Mouse (Mus musculus) gastrocnemius, postnatal 4 days (tissue): Measurements from ENCODE around the gene Cym. TPM values are rescaled to one million over a fixed set of nuclear protein-coding genes. Genes with fewer than 3 reads are reported as not detected.
A peak's percentile ranks its signal among the peaks of the same experiment; 100 is the strongest.

Experiments used
- DNase-seq, 2 experiments: peaks; one replicate each; pipeline ENCODE4 v3.0.0; 2021 to 2022; ENCODE audit warnings: low spot score in 2 of 2, mixed read lengths in 2 of 2
- long read RNA-seq, 2 experiments: library from polyadenylated mRNA; stranded (forward); transcript quantifications; one replicate each; pipeline ENCODE4 v2.0.0; 2021
- total RNA-seq, 2 experiments: library from RNA; stranded (reverse); gene quantifications; 2 replicates each; pipeline ENCODE4 v1.2.3; 2021

Gene Cym
- total RNA-seq = not detected
- long read RNA-seq, experiment 1 = 0 reads
- long read RNA-seq, experiment 2 = 0 reads

DNA sequence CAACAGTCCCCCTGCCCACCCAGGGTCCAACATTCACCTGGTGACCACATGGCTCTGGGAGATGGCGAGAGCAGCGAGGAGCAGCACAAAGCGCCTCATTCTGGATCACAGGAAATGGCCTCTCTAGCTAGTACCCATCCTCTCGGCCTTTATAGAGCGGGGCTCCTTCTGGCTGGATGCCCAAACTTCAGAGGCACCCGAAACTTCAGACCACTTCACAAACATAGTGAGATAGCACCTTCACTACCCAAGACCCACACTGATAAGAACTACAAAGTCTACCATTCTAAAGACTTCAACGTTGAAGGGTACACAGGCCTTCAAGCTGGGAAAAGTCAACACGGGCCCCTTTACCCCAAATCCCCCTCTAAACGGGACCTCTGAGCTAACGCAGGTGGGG is at the start of gene Cym:
Gene Cym, minus strand, starts transcription at position 125 of the 400 bp plus-strand sequence.
- DNase-seq = no peak

DNA sequence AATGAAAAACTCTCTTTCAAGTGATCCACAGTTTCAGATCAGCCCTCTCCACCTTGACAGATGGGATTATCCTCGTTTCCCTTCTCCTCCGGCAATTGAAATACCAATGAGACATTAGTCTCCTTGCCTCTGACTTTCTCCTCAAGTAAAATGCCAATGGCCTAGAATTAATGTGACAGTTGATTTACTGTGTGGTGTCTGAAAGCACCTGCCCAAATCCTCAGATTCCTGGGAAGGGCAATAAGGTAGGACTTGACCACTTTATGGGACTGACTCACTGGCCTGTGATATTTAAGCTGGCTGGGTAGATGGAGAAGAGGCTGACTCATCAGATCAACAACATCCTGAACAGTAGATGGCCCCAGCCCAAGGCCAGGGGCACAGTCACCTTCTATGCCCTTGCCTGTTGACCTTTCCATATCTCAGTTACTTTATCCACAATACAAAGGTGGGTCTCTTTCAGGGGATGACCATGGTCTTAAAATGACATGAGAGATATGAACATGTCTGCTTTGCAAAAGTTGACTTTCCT is 45.3 kb upstream of the Cym start:
- no peak for DNase-seq

DNA sequence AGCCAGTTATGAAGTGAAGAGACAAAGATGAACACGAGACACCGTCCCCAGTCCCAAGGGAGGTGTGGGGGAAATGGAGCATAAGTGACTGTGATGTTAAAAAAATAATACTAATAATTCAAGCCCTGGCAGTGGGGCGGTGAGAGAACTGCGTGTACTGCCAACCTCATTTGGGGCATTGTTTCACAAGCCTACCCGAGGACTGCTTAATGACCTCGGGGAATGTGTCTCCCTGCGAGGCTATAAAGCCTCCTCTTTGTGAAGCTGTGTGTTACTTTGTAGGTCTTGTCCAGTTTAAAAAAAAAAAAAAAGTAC is 40.3 kb upstream of the Cym start:
- no peak for DNase-seq

DNA sequence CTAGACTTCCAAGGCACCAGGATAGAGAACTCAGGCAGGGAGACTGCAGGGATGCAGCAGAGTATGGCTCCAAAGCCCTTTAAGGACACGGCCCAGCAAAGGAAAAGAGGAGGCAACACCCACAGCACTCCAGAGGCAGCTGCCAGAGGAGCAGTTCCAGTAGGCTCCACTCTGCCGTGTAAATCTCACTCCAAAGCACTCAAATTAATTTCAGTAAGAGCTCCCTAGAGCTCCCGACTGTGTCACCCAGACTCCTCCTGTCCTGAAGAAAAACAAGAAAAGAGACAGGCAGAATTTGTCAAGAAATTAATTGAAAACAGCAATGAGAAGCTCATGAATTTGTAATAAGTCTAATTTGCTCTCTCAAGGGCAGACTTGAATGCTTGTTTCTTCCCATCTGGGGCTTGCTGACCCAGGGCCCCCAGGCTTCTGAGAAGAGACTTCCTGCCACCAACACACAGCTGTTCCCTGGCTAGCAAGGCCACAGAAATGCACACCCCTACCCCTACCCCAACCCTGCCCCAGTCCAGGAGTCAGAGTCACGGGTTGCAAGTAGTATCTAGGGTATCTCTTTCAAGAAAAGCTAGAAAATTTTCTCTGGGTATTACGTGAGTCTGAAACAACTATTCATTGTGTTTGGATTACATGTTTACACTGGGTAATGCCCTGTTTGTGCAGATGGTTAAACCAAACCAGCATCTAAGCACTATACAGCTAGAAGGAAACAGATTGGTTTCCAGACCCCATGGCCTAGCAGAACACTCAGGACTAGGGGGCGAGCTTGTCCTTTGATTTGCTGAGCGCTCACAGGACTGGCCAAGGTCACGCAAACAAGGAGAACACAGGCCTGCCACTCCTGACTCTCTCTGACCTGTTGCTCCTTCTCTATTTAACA is 39.7 kb upstream of the Cym start:
- peak in 1 of 2 experiments; percentile 23 for DNase-seq

DNA sequence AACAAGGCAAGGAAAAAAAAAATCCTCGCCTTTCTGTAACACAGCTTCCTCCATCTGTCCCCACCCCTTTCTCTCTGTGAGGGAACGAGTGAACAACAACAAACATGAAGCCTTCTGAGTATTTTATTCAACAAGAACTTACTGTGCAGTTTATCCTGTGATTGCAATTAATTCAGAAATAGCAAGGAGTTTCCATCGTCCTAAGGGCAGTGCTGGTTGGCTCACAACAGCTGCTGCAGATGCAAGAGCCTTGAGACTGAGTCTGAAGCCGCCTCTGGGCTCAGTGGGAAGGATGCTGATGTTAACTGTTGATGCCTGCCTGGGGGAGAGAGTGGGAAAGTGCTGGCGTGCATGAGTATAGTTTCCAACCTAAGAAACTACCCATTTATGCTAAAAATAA is 36.4 kb upstream of the Cym start:
- no peak for DNase-seq

DNA sequence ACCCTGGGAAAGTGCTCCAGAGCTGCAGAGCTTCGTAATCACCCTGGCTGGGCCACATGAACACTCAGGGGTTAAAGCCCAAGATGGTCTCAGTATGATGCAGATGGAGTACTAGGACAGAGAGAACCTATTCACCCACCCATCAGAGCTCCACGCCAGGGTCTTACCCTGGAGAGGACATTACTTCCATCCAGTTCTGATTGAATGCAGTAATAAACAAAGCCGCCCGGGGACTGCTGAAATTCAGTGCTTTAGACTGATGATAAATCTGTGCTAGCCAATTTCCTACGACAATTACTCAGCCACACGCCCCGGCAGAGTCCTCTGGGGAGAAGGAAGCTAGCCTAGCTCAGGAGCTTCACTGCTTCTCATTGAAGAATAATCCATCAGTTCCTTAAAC is 35.2 kb upstream of the Cym start:
- DNase-seq = no peak

DNA sequence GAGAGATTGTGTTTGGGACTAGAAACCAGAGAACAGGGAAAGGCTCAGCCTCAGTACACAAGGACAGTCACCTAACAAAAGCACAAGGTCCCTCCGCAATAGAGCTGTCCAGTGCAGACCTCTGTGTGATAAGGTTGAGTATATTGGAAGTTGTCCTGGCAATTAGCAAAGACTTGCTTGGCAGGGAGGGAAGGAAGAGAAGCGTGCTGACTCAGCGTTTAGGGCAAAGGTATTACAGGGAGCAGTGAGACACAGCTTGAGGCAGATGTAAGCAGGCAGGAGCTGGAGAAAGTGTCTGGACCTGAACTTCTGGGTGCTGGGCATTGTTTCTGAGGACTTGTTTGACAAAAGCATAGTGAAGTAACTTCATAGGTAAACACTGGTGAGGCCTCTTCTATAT is 34.5 kb upstream of the Cym start:
- DNase-seq = no peak

DNA sequence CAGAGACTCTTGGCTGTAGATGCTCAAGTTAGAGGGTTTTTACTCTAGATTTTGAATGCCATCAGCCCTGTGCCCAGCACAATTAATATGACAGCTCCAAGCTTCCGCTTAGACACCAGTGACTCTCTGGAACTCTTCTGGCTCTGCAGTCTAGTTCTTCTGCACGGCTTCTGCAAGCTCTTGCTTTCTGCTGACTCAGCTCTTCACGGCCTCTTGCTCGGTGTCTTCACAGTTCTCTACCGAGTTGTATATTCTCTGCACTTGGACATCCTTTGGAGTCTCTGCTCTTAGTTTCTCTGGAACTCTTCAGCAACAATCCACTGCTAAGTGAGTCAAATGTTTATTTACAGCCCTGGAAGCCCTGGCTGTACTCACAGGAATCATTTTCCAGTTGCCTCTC is 32.4 kb upstream of the Cym start:
- DNase-seq = no peak

DNA sequence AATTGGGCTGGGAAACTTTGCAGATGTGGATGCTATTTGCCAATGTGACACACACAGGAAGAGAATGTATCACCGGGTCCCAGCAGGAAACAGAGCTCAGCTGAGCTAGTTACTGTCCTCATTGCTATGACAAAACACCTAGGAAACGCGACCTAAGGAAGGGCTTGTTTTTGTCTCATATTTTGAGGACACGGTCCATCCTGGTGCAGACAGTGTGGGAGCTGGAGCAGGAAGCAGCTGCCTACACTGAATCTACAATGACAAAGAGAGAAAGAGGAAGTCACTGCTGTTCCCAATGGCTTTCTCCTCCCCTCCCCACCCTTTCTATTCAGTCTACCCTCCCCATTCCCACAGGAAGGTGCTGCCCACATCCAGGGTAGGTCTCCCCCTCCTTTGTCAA is 30.5 kb upstream of the Cym start:
- no peak for DNase-seq

DNA sequence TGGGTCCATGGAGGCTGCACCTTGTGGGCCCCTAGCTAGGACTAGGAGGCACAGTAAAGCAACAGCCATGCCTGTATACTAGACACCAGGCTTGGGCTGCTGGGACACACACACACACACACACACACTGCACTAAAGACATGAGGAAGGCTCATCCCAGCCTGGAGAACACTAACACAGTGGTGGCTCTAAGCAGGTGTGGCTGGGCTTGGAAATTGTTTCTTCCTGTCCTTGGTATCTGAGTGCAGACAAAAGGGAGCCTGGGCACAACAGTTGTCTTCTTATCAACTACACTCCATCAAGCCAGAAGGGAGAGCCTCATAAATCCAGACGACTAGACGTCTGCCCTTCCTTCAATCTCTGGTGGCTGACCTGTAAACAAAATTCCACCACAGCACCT is 28.8 kb upstream of the Cym start:
- DNase-seq = no peak

DNA sequence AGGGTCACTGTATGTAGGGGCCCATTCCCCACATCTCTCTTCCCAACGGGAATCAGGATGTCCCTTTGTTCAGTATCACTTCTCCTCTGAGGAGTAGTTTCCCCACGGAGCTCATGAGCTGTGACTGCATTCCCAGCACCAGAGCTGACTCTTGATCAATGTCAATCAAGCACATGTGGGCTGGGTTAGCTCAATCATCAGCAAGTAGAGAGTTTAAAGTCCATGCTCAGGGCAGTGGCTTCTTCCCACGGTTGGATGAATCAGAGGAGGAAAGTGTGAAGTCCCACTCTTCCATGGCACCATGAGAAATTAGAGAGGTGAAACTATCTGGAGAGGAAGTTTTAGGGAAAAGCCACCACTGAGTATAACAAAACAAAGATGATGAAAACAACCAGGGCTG is 27.5 kb upstream of the Cym start:
- DNase-seq = no peak

DNA sequence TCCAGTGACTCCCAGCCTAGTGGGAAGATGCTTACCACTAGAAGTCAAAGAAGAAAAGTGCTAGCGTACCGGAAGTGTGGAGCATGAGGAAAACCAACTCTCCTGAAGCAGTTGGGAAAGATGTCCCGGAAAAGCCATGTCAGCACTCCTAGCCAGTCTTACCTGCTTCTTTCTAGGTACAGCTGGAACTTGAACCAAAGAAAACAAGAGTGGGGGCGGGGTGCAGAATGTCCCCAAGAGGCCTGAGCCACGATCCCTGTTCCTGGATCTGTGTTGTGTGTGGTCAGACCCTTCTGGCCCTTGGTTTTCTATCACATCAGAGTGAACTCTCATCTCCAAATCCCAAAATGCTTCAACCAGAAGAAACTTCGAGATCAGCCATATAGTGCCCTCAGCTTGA is 25.3 kb upstream of the Cym start:
- no peak for DNase-seq

DNA sequence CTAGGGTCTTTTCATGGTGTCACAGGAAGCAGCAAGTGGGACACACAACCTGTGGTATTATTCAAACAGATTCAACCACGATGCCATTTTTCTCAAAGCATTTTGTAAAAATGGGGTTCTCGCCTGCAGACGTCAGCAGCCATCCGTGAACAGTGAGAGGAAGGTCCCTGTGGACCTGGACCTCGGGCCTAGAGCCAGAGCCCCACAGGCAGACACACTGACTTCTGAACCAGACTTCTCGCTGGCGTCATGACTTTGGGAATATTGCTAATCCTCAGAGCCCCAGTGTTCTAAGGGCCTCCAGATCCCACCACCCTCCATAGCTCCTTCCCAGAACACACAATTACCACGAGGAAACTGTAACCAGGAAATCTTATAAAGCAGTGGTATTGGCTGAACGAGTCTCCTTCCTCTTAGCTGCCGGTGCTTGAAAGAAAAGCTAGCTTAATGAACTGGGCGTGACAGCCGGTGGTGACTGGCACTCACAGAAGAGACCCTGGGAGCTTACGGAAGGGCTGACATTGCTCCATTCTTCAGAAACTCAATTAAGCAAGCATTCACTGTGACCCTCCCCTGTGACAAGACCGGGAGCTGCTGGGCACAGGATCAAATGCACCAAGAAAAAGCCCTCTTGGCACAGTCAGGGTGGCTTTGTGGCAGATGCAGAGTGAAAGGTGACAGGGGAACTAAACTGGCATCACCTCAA is 20.0 kb upstream of the Cym start:
- DNase-seq = no peak

DNA sequence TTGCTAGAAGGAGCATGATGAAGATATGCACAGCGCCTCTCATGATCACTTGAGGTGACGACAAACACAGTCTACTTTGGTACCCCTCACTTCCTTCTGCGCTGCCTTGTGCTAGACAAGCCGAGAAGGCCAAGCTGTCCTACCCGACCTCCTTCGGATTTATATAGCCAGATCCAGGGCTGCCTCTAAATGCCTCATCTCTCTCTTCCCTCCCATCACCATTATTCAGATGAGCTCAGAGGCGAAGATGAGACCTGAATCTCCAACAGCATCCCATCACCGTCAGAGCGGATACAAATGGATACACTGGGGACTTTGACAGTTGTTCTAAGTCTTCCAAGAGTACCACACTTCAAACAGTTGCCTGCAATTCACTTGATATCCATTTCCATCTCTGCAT is 18.1 kb upstream of the Cym start, which contains the start of gene Prok1:
Gene Prok1, minus strand, starts transcription at position 101 of the 400 bp plus-strand sequence.
- DNase-seq = no peak

DNA sequence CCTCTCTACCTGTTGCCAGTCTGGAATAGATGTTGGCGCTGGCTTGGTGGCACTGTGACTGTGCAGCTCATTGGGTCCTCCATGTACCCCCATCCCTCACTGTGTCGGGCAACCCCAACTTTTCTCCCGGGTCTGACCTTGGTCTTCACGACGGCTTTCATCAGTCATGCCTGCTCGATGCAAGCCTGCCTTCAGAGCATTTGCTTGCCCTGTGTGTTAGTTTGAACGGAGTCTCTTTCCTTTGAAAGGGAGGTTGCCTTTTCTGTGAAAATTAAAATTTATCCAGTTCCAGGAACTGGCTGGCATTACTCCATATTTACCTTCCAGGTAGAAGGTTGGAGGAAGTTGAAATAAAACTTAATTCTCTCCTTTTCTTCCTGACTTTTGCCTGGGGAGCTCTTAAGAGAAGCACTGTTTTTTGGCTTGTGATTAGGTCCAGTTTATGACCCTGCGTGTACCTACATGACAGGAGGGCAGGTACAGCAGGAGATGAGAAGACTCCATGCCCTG is 17.0 kb upstream of the Cym start:
- DNase-seq = no peak

DNA sequence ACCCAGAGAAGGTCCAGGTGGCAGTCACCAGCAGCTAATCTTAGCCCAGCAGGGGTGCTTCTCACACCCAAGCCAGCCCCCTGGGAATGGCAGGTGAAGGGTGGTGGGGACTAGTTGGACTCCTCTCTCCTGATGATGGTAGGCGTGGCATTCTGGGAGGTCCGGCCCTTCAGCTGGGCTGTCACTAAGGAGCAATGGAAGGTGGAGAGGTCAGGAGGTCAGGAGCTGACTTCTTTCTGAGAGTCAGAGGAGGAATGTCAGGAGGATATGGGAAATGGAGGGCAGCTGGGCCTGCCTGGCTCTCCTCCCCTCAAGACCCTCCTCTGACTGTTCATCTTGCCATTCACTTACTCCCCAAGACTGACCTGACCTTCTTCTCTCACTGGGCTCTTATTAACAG is 16.5 kb upstream of the Cym start:
- no peak for DNase-seq

DNA sequence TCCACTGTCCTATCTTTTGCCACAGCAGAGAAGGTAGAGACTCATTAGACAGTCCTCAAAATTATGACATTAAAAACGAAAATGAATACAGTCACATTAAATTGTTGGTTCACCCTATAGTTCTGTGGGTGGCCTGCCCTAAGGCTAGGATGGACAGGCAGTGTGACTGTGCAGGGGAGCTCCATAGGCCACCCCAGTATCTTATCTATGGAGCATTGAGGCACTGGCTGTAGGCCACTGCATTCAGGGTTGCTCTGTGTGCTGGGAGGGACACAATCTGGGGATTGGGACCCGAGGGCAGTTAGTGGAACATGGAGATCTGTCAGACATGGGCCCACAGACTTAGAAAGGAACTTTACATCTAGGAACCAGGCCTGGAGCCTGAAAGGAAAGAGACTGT is 12.4 kb upstream of the Cym start:
- no peak for DNase-seq

DNA sequence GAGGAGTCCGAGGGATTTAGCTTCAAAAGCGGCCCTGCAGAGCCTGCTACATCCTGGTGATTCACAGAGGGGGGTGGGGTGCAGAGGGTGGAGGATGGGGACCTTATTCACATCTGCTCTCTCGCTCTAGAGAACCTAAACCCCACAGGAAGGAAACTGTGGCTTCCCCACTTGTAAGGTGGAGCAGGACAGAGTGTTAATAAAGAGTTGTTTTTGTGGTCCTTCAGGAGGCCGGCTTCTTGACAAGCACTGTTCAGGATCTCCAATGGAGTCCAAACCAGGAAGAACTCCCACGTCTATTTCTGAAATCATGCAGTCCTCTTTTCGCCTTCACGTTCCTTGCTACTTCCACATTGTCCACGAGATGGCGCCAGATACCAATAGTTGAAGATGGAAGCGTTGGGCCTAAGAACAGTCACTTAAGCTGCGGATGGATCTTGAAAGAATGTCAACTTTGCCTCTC is 11.8 kb upstream of the Cym start:
- DNase-seq = peak; percentile 64 to 75

DNA sequence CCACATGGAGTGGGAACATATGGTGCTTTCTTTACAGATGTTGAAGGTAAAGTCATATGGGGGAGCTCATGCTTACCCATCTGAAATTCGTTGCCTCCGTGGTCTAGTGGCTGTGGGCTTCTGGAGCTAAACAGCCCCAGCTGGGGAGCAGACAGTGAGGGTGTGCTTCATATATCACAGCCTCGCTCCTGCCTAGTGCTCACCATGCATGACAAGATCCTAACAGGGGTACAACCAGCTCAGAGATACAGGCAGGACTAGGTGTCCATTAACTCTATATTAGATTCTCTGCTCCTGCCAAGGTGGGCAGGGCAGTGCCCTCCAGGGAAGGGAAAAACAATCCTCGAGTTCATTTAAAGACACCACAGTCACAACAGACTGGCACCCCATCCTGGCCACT is 9.7 kb upstream of the Cym start:
- no peak for DNase-seq

DNA sequence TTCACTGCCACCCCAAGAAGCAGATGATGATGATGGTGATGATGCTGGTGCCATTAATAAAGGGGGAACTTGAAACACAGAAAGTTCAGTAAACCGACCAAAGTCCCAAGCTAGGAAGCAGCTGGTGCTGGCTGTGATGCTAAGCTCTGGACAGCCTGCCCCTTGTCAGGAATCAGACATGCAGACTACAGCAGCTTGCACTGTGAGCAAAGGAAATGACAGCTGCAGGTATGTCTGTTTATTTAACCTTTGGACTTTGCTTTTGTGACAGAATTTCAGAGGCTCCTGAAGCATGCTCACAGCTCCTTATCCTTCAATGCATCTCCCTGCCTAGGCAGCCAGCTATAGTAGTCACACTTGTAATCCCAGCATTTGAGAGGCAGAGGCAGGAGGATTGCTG is 9.0 kb upstream of the Cym start, which contains the start of gene A630076J17Rik:
Gene A630076J17Rik, plus strand, starts transcription at position 88 of the 400 bp plus-strand sequence.
- no peak for DNase-seq

DNA sequence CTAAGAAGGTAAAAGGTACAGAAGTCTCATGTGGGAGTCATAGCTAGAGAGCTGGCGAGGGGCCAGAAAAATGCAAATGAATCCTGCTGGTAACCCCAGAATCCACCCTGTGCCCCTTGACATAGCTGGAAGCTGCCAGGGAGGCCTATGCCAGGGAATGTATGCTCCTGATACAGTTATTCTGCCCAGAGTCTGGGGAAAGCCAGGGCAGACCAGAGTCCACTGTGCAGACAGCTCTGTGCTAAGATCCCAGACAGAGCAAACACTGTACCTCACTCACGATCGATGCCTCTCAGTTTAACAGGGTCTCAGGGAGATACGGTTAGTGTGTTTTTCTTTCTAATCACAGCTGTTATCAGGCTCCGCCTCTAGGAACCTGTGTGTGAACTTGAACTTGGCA is 8.3 kb upstream of the Cym start:
- no peak for DNase-seq

DNA sequence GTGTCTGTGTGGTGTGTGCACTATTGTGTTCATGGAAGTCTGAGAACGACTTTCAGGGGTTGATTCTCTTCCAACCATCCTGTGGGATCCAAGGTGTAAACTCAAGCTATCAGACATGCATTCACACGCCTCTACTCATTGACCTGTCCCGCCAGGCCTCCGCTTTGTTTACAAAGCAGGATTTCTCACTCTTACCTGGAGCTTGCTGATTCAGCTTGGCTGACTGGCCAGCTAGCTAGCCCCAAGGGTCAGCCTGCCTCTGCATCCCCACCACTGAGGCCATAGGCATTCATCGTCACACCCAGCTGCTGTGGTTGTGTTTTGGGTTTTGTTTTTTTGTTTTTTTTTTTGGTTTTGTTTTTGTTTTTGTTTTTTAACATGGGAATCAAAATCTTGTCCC is 7.7 kb upstream of the Cym start:
- no peak for DNase-seq
